Mouse (Mus musculus) adrenal gland, adult 18-20 months (tissue): ENCODE measurements around the gene Hpn. TPM values are rescaled to one million over a fixed set of nuclear protein-coding genes. Genes with fewer than 3 reads are reported as not detected.
A peak's percentile ranks its signal among the peaks of the same experiment; 100 is the strongest.

ENCODE experiments used
- DNase-seq, 2 experiments: peaks; one replicate each; pipeline ENCODE4 v3.0.0; 2021 to 2022; ENCODE audit warnings: low spot score in 2 of 2
- total RNA-seq, 2 experiments: library from RNA; stranded (reverse); gene quantifications; 1 replicate in 1 of 2; 2 replicates in 1 of 2; pipeline ENCODE4 v1.2.3; 2021

Hpn gene
- total RNA-seq, 2 experiments from 2014 or later: 1.2 to 1.4 TPM

DNA sequence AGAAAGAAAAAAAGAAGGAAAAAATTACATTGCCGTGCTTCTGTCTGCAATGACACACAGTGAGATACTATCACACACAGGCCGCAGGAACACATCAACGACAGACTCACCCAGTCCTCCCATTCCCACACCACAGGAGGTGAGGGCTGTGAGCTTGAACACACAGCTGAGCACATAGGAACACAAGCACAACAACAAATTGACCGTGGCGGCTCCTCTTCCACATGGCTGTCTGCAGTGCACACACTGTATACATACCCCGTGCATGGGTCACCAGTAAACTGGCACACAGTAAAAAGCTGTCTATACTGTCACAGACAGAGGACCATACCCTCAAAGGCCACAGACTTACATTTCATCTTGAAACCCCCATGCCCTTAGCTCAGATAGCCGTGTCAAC lies 58.6 kb downstream of the Hpn start:
- DNase-seq: no peak

DNA sequence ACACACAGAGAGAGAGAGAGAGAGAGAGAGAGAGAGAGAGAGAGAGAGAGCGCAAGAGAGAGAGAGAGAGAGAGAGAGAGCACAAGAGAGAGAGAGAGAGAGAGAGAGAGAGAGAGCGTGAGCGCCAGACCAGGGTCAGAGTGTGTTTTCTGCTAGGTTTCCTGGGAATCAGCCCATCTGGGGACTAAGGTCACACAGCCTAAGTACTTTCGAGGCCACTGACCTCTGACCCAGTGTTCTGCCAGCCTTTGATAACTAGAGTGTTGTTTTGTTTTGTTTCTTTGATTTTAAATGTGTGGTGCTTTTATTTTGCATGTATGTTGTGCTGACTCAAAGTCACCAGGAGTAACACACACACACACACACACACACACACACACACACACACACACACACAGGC lies 59.2 kb downstream of the Hpn start:
- no peak for DNase-seq

DNA sequence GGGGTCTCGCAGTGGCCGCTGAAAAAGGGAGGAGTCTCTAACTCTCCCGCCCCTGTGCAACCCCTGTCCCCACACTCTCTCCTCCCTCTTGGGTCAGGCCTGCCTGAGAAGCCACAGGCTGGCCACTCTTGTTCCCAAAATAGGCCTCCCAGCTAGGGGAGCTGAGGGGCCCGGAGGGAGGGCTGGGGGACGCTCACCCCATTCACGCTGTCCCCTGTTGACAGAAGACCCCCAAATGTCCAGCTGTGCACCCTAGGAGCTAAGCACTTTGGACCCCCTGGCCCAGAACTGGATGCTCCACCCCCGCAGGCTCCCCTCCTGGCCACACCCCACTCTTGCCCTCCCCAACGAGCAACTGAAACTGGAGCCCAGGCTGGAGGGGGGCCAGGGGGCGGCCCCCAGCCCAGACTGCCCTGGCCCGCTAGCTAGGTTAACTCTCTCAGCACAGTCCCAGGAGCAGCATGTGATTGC lies 59.7 kb downstream of the Hpn start:
- peak in 1 of 2 experiments; percentile 66 for DNase-seq

DNA sequence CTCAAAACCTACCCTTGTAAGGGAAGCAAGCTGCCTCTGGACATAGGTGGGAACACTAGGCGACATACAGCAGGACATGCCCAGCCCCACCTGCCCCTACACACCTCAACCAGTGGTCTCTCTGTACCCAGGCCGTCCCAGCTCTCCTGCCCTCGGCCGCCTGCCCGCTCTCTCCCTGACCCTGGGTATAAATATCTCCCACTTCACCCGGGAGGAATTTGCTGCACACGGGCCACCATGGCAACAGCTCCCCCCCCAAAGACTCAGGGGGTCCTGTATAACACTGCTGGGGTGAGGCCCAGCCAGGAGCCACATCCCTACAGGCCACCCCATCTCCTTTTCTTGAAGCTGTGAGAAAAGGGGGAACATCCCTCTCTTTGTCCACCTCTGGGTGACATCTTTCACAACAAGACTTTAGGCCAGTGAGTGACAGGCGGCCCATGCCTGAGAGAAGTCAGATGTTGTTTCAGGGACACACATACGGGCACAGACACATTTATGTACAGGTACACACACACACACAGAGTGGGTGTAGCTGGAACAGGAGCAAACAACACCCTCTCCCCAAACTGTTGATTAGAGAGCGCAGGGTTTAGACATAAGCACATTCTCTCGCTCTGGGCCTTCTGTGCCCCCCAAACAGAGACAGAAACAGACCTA lies 60.3 kb downstream of the Hpn start:
- DNase-seq: no peak

DNA sequence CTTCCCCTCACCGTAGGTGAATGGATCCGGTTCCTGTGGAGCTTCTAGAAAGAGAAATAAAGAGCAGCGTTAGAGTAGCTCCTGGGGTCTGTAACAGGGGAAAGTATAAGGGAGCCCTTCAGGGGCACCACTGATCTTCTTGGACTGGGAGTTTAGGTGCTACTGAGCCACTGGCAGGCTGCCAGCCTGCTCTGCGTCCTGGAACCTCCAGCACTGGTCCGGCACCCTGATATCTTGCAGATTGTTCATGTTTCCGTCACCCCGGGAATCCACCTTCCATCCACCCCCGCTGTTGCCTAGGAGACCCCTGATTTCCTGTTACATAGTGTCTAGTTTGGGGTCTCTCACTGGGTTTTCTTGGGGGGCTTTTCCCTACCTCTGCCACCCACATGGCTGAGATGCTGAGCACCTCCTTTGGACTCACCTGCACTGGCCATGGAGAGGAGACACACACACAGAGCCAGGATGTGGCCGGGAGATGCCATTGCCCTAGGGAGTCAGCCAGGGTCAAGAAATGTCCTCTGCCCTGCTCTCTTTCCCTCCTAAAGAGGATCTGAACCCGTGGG lies 61.1 kb downstream of the Hpn start:
- no peak for DNase-seq

DNA sequence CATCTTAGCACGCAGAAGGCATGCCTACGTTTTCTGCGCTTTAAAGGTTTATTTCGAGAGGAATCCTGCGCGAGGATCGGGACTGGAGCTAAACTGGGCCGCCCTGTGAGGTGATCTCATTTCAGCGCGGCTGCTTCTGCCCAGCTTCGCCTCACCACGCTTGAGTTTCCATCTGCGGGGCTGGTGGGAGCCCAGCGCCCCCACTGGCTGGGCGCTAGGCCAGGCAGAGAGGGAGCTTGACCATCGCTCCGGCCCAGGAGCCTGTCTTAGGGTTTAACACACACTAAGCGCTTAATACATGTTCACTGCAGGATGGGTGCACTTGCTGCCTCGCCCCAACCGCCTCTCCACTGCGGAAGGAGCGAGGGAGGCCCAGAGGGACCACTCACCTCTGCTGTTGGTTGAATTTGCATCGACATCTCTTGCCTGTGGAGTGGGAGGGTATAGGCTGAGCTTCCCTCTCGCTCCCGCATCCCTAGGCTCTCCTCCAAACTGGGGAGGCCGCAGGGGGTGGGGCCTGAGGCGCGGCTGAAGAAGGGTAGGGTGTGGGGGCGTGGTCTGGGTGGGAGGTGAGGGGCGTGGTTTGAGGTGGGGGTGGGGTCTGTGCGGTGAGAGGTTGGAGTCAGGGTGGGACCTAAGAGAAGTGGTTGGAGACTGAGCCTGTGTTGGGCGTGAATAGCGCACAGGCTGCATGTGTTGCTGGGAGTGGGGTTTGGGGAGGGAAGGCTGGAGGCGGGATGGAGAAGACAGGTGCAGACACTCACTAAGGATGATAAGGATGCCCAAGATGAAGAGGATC lies 62.3 kb downstream of the Hpn start:
- DNase-seq: no peak

DNA sequence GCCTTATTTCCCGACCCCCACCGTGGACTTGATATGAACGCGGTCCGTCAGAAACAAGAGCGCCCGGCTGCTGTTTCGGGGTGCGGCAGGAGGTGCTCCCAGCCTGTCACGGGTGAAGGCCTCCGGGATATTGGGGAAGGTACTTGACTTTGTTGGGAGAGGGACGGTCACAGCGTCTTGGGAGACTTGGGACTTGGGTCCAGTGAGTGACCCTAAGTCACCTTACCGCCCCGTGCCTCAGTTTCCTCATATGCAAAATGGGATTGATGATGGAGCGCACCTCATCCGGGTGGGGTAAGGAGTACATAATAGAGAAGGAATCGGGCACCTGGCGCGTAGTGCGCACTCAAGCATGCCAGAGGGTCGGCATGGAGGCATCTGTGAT lies 62.8 kb downstream of the Hpn start:
- DNase-seq: no peak

DNA sequence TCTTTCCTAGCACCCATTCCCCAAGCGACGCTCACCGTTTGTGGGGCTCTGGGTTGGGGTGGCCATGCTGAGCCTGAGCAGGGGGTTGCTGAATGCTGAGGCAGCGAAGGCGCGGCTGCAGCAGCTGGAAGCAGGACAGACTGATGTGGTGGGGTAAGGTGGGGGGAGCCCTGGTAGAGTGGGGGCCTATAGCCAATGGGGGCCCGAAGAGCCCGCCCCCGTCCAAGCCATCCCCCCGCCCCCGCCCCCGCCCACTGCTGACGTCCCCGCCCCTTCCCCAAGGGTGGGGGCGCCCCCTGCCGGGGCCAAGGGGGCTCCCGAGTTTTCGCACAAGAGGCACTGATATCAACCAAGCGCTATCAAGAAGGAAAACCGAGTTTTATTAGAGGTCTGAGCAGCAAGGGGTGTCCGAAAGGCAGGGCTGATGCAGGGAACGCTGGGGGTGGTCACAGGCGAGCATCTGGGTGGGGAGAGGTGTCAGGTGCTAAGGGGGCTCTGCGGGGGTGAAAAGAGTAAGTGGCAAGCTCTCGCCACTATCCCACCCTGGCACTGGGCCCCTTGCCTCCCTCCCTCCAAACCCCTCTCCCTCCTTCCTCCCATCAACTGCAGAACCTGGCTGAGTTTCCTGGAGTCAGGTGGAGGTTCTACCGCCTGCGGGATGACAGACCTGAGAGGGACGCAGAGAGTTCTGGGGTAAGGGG lies 63.6 kb downstream of the Hpn start, which contains the start of gene Fxyd7:
Gene Fxyd7, minus strand, starts transcription at position 147 of the 701 bp plus-strand sequence.
- DNase-seq: no peak

DNA sequence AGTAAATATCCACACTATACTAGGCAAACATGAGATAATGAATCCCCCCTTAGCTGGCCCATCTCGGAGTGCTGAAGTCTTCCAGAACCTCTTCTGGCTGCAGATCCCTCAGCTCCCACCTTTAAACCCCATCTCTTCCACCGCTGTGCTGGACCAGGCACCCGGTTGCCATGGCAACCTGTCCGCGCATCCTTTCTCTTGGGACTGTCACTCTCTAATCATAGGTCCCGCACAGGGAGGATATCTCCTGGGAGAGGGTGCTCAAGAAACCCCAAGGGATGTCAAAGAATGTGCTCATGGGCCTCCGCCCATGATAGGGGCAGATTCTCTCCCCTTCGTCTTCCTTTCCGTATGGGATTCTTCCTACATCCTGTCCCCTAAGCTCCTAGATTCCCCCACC lies 64.2 kb downstream of the Hpn start:
- DNase-seq: no peak

DNA sequence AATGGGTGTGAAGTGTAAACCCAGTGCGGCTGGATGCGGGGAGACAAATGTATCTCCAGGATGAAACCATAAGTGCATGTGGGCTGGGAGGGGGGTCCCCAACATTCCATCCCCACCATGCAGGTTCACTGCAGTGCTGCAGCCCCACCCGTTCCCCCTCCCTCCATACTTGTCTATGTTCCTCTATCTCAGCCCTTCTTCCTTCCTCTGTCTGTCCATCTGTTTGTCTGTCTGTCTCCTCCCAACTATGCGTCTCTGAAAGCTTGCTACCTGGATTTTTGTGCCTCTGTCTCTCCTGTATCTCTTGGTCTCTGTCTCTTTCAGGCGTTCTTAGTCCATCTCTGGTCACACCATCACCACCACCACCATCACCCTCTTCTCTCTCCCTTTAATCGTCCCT lies 64.6 kb downstream of the Hpn start:
- DNase-seq: no peak

DNA sequence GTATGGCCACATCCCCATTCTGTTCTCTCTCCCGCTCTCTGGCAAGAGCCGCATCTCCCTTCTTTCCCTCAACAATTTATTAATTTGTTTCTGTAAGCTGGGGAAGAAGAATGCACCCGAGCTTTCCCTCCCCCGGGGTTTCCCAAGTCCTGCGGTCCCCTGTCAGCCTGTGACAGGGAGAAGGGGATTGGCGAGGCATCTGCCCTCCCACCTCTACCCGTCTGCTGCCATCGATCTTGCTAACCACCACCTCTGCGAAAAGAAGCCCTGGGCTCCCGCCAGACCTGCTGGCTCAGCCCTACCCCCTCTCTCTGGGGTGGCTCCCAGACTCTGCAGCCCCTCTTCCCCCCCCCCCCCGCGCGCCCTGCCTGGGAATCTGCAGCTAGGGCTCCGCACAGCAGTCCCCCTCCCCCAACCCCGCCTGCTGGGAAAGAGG lies 65.2 kb downstream of the Hpn start:
- no peak for DNase-seq

DNA sequence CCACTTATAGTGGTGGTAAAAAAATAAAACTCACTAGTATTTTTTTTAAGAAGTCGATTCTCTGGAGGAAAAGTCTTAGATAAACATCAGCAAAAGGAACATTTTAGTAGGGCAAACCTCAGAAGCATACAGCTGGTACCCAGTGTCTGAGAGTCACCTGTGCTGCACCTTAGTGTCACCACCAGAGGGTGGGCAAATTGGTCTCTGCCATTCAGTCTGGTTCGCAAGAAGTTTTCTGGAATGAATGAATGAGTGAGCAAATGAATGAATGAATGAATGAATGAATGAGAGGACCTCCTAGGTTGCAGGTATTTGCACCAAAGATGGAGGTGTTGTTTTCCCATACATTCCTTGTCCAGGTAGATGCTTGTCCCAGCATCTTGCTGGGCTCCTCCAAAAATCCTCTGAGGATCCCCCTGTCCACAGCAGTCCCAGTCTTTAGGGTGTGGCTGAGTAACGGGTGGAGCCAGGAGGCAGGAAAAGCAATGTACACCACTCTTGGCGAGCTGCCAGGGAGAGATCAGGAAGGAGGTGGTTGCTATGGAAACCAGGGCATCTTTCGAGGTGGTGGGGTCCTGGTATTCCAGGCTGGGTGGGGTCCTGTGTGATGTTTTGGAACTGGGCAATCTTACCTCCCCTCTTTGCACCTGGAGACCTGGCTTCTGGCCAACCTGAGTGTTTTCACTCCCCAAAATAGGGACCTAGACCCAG lies 65.8 kb downstream of the Hpn start:
- no peak for DNase-seq

Other genes with a start within 250 kb of the Hpn start
- under 1 TPM; 0.70 TPM for gene Cd22, start 234.9 kb downstream of the Hpn start, total RNA-seq
- under 1 TPM; 0.38 to 0.40 TPM for gene Mag, start 200.4 kb downstream of the Hpn start, total RNA-seq
- 1 to 10 TPM in 1 of 2 experiments, not detected in 1; 3.4 TPM for gene Hamp2, start 190.6 kb downstream of the Hpn start, total RNA-seq
- 1 to 10 TPM in 1 of 2 experiments, not detected in 1; 4.3 TPM for gene Hamp, start 171.3 kb downstream of the Hpn start, total RNA-seq
- 100 to 1,000 TPM; 104 to 122 TPM for gene Usf2, start 158.5 kb downstream of the Hpn start, total RNA-seq
- gene Lsr, start 141.8 kb downstream of the Hpn start, total RNA-seq: 10 to 100 TPM in 1 of 2 experiments, 1 to 10 TPM in 1; 6.8 to 19.1 TPM
- gene Fam187b, start 141.5 kb downstream of the Hpn start, total RNA-seq: under 1 TPM; 0.61 to 0.66 TPM
- 10 to 100 TPM; 45.1 to 82.7 TPM for gene Fxyd5, start 72.8 kb downstream of the Hpn start, total RNA-seq
- 1 to 10 TPM; 1.9 to 2.3 TPM for gene Fxyd7, start 63.8 kb downstream of the Hpn start, total RNA-seq
- 100 to 1,000 TPM; 193 to 280 TPM for gene Fxyd1, start 58.1 kb downstream of the Hpn start, total RNA-seq
- gene Lgi4, start 55.9 kb downstream of the Hpn start, total RNA-seq: 1 to 10 TPM; 3.0 to 8.1 TPM
- 1 to 10 TPM; 1.4 to 4.4 TPM for gene Fxyd3, start 38.6 kb downstream of the Hpn start, total RNA-seq
- 10 to 100 TPM; 13.5 to 24.9 TPM for gene Scn1b, start 11.7 kb upstream of the Hpn start, total RNA-seq
- gene Gramd1a, start 40.6 kb upstream of the Hpn start, total RNA-seq: 10 to 100 TPM; 41.9 to 51.7 TPM
- not detected for gene Scgb2b2, start 175.2 kb upstream of the Hpn start, total RNA-seq
- gene Scgb1b2, start 176.5 kb upstream of the Hpn start, total RNA-seq: not detected
- gene Scgb2b3, start 246.8 kb upstream of the Hpn start, total RNA-seq: not detected